Mouse (Mus musculus): ENCODE measurements around the gene Fam240b. TPM values are rescaled to one million over a fixed set of nuclear protein-coding genes. Genes with fewer than 3 reads are reported as not detected.

Gene Fam240b
- not detected in 2 replicates for polyA plus RNA-seq (2015; fragmentation: Nextera tagmentation; extraction: Ambion mirVana)

- no peak for ATAC-seq (ENCODE audit: insufficient number of reproducible peaks, low FRiP score, low TSS enrichment, low read depth)
Measured at GRCm38 (mm10) chr13:64497692-64498091, at the start of gene Fam240b. Gene Fam240b (minus strand): TSS chr13:64497792.

GRCm38 (mm10) chr13:64530139-64530538 is 32.5 kb upstream of the Fam240b start:
- H3K4me3 ChIP-seq: no peak overlapping the region
- 57% methylated on average over 5 of the region's 5 CpGs for WGBS
- no peaks in the 10 kb centered on the region for H3K36me3 ChIP-seq
- H3K4me2 ChIP-seq: no peak overlapping the region
- H3K9ac ChIP-seq: no peak overlapping the region
- no peak overlapping the region for H3K27ac ChIP-seq
- no peaks in the 10 kb centered on the region for H3K4me1 ChIP-seq
- ATAC-seq (ENCODE audit: insufficient number of reproducible peaks, low FRiP score, low TSS enrichment, low read depth): no peak
- no peaks in the 10 kb centered on the region for H3K27me3 ChIP-seq
- H3K9me3 ChIP-seq: no peaks in the 10 kb centered on the region

More at GRCm38 (mm10) chr13:64497692-64498091, at the start of gene Fam240b:
- 79% methylated on average over 6 of the region's 6 CpGs for WGBS
- H3K9ac ChIP-seq: no peak within 1 kb of the TSS
- H3K4me1 ChIP-seq: no peaks in the 10 kb centered on the region; the same call in 1 of the 2 replicates
- no peaks in the 10 kb centered on the region for H3K27me3 ChIP-seq
- no peak within 1 kb of the TSS for H3K27ac ChIP-seq
- no peaks in the 10 kb centered on the region for H3K9me3 ChIP-seq
- H3K36me3 ChIP-seq: no peaks in the 10 kb centered on the region
- no peak within 1 kb of the TSS for H3K4me2 ChIP-seq
- H3K4me3 ChIP-seq: no peak within 1 kb of the TSS

DNA sequence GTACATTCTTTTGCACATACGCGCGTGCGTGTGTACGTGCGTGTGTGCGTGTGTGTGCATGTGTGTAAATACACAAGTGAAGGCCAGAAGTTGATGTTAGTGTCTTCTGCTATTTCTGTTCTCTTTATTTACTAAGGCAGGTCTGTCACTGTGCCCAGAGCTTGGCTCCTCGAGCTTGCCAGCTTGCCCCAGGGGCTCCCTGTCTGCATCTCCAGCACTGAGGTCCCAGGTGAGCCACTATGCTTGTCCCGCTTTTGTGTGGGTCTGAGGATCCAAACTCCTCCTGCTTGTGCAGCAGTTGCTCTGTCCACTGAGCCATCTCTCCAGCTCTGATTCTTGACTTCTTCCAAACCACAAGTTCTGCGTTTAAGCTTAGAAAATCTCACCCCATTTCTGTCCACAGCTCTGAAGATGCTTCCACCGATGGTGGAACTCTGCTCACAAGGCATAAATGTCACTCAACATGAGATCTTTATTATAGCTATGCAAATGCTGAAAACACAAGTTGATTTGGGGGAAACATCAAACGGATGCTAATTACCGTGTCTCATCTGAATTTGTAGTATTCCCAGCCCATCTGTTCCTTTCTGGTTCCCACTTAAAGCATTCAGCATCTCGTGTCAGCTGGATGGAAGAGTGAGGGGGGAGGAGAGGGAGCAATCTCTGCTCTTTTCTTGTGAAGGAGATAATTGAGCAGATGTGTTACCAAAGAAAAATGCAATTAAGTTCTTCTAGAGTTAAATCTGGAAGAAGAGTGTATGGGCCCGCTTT is 29.1 kb upstream of the Fam240b start:
- Histone ChIP-seq H3K27ac (no peak overlapping the region), H3K4me3 (no peak overlapping the region), H3K36me3 (no peaks in the 10 kb centered on the region), H3K27me3 (no peaks in the 10 kb centered on the region), H3K9ac (no peak overlapping the region), H3K9me3 (no peaks in the 10 kb centered on the region), H3K4me1 (no peaks in the 10 kb centered on the region), H3K4me2 (no peak overlapping the region)
- ATAC-seq (ENCODE audit: insufficient number of reproducible peaks, low FRiP score, low TSS enrichment, low read depth): no peak
- WGBS: 77% methylated on average over 15 of the region's 15 CpGs

DNA sequence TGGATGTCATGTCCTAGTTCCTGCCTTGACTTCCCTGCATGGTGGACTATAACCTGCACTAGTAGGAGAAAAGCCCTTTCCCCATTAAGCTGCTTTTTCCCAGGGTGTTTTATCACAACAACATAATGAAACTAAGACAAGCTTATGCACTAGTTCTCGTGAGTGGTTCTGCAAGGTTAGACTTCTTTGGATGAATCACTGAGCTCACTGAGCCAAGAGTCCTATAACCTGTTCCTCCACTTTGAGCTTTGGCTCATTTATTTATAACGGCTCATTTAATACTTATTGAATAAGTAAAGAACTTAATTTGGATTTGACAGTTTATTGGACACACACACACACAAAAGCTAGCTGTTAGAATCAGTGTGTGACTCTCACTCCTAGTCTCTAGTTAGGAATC is 16.7 kb upstream of the Fam240b start:
- Histone ChIP-seq H3K4me3 (no peak overlapping the region), H3K36me3 (no peaks in the 10 kb centered on the region), H3K4me1 (no peaks in the 10 kb centered on the region), H3K27ac (no peak overlapping the region), H3K4me2 (no peak overlapping the region), H3K27me3 (no peaks in the 10 kb centered on the region), H3K9ac (no peak overlapping the region), H3K9me3 (no peaks in the 10 kb centered on the region)
- WGBS: 63% methylated on average over 2 of the region's 2 CpGs
- no peak for ATAC-seq (ENCODE audit: insufficient number of reproducible peaks, low FRiP score, low TSS enrichment, low read depth)

GRCm38 (mm10) chr13:64511616-64512015 is 14.0 kb upstream of the Fam240b start:
- no peak for ATAC-seq (ENCODE audit: insufficient number of reproducible peaks, low FRiP score, low TSS enrichment, low read depth)
- Histone ChIP-seq H3K36me3 (no peaks in the 10 kb centered on the region), H3K27me3 (no peaks in the 10 kb centered on the region), H3K27ac (no peak overlapping the region), H3K4me1 (no peaks in the 10 kb centered on the region), H3K9me3 (no peaks in the 10 kb centered on the region), H3K4me3 (no peak overlapping the region), H3K4me2 (no peak overlapping the region), H3K9ac (no peak overlapping the region)

DNA sequence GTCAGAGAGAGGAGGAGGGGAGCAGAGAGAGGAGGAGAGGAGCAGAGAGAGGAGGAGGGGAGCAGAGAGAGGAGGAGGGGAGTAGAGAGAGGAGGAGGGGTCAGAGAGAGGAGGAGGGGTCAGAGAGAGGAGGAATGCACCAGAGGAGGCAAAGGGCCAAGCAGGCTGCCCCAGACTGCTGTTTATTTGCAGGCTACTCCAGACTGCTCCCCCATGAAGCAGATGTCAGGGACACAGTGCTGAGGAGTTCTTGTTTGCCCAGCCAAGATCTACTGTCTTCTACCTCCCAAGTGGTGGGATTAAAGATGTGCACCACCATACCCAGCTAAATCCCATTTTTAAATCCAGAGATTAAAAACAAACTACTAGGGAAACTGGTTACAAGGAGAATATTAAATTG is 9.8 kb upstream of the Fam240b start:
- Histone ChIP-seq H3K4me3 (no peak overlapping the region), H3K4me1 (no peaks in the 10 kb centered on the region), H3K9me3 (no peaks in the 10 kb centered on the region), H3K9ac (no peak overlapping the region), H3K36me3 (no peaks in the 10 kb centered on the region), H3K27me3 (no peaks in the 10 kb centered on the region), H3K4me2 (no peak overlapping the region), H3K27ac (no peak overlapping the region)
- no peak for ATAC-seq (ENCODE audit: insufficient number of reproducible peaks, low FRiP score, low TSS enrichment, low read depth)

DNA sequence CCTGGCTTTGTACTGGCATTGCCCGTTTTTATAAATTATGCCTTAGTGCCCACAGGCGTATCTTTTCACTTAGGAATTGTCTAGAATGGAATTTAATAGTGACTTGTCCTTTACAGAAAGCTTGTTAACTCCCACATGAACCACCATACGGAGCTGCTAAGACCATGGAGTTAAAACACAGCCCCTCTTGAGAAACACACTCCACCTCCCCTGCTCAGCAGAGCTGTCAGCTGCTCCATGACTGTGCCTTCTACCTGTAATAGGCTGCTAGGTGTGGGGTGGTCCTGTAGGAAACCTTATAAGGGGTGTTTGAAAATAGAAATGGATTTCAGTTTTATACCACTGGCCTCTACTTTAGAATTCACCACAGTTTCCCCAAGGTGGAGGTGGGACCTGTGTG is 5.2 kb upstream of the Fam240b start:
- Histone ChIP-seq H3K27me3 (no peaks in the 10 kb centered on the region), H3K9me3 (no peaks in the 10 kb centered on the region), H3K36me3 (no peaks in the 10 kb centered on the region), H3K4me2 (no peak overlapping the region), H3K27ac (no peak overlapping the region), H3K4me3 (no peak overlapping the region), H3K9ac (no peak overlapping the region), H3K4me1 (no peaks in the 10 kb centered on the region)
- WGBS: 27% methylated on average over 3 of the region's 3 CpGs
- ATAC-seq (ENCODE audit: insufficient number of reproducible peaks, low FRiP score, low TSS enrichment, low read depth): no peak

DNA sequence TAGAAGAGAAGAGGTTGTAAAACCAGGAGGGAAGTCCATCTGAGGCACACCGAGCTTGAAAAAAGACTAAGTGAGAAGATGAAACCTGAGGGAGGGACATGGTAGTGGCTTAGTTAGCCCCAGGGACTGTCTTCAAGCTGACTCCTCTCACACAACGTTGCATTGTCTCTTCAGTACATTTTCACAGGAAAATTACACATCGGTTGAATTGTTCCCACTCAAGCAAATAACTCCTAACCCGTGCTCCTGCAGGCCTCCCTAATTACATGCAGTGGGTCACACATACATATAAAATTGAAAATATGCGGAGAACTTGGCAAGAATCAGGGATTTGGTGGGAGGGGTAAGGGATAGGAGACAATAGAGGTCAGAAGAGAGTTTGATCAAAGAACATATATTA is 4.0 kb downstream of the Fam240b start:
- Histone ChIP-seq H3K4me3 (no peak overlapping the region), H3K27ac (no peak overlapping the region), H3K9me3 (no peaks in the 10 kb centered on the region), H3K27me3 (no peaks in the 10 kb centered on the region), H3K9ac (no peak overlapping the region), H3K36me3 (no peaks in the 10 kb centered on the region), H3K4me2 (no peak overlapping the region), H3K4me1 (peaks cover 4% of the 10 kb centered on the region; the same call in 1 of the 2 replicates)
- 35% methylated on average over 5 of the region's 5 CpGs for WGBS
- no peak for ATAC-seq (ENCODE audit: insufficient number of reproducible peaks, low FRiP score, low TSS enrichment, low read depth)

DNA sequence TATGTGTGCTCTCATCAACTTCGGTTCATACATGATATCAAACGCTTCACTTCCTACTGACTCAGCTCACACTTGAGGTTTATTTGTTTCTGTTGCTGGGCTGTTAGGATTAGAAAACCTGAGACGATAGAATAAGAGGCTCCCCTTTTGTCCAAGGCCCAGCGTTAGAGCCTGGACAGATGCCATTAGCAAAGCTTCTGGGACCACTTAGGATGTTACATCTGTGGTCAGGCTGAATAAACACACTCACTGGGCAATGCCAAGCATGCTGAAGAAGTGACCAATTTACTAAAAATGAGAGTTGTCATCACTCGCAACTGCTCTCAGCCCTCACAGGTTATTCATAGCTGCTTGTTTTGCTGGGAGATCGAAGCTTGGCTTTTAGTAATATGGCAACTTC is 7.7 kb downstream of the Fam240b start:
- no peak overlapping the region for H3K4me2 ChIP-seq
- no peak for ATAC-seq (ENCODE audit: insufficient number of reproducible peaks, low FRiP score, low TSS enrichment, low read depth)
- no peak overlapping the region for H3K4me3 ChIP-seq
- H3K9ac ChIP-seq: no peak overlapping the region
- H3K4me1 ChIP-seq: peaks cover 4% of the 10 kb centered on the region; the same call in 1 of the 2 replicates
- H3K36me3 ChIP-seq: no peaks in the 10 kb centered on the region
- H3K27ac ChIP-seq: no peak overlapping the region
- 74% methylated on average over 6 of the region's 6 CpGs for WGBS
- H3K27me3 ChIP-seq: no peaks in the 10 kb centered on the region
- H3K9me3 ChIP-seq: no peaks in the 10 kb centered on the region

GRCm38 (mm10) chr13:64479960-64480359 is 17.6 kb downstream of the Fam240b start:
- H3K9me3 ChIP-seq: no peaks in the 10 kb centered on the region
- H3K9ac ChIP-seq: no peak overlapping the region
- H3K36me3 ChIP-seq: no peaks in the 10 kb centered on the region
- H3K4me2 ChIP-seq: no peak overlapping the region
- no peak overlapping the region for H3K4me3 ChIP-seq
- no peaks in the 10 kb centered on the region for H3K4me1 ChIP-seq
- no peak for ATAC-seq (ENCODE audit: insufficient number of reproducible peaks, low FRiP score, low TSS enrichment, low read depth)
- 69% methylated on average over 3 of the region's 3 CpGs for WGBS
- no peak overlapping the region for H3K27ac ChIP-seq
- no peaks in the 10 kb centered on the region for H3K27me3 ChIP-seq

- no peak for ATAC-seq (ENCODE audit: insufficient number of reproducible peaks, low FRiP score, low TSS enrichment, low read depth)
- Histone ChIP-seq H3K36me3 (no peaks in the 10 kb centered on the region), H3K4me3 (no peak overlapping the region), H3K4me2 (no peak overlapping the region), H3K9me3 (no peaks in the 10 kb centered on the region), H3K9ac (no peak overlapping the region), H3K27ac (no peak overlapping the region), H3K27me3 (no peaks in the 10 kb centered on the region), H3K4me1 (no peaks in the 10 kb centered on the region)
- 59% methylated on average over 4 of the region's 4 CpGs for WGBS
Measured at GRCm38 (mm10) chr13:64477968-64478367, 19.6 kb downstream of the Fam240b start.

DNA sequence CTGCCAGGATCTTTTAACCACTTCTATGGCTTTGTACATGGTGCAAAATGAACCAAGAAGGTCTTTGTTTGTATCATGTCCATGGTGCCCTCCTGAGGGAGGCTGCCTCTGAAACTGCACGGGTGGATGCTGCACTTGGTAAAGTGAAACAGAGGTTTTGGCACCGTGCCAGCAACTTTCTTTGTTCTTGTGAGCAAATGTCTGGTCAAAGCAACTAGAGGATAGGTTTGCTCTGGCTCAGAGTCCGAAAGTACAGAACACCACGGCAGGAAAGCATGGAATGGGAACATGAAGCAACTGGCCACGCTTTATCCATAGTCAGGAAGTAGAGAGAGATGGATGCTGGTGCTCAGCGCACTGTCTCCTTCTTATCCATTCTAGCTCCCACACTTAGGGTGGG is 29.7 kb downstream of the Fam240b start:
- WGBS: 50% methylated on average over 6 of the region's 6 CpGs
- Histone ChIP-seq H3K9ac (no peak overlapping the region), H3K27ac (no peak overlapping the region), H3K27me3 (no peaks in the 10 kb centered on the region), H3K36me3 (no peaks in the 10 kb centered on the region), H3K4me2 (no peak overlapping the region), H3K9me3 (no peaks in the 10 kb centered on the region), H3K4me1 (no peaks in the 10 kb centered on the region), H3K4me3 (no peak overlapping the region)
- no peak for ATAC-seq (ENCODE audit: insufficient number of reproducible peaks, low FRiP score, low TSS enrichment, low read depth)

- 67% methylated on average over 9 of the region's 9 CpGs for WGBS
- H3K9ac ChIP-seq: no peak overlapping the region
- H3K36me3 ChIP-seq: no peaks in the 10 kb centered on the region
- H3K27me3 ChIP-seq: no peaks in the 10 kb centered on the region
- H3K4me1 ChIP-seq: no peaks in the 10 kb centered on the region
- no peak overlapping the region for H3K4me2 ChIP-seq
- no peak overlapping the region for H3K4me3 ChIP-seq
- ATAC-seq (ENCODE audit: insufficient number of reproducible peaks, low FRiP score, low TSS enrichment, low read depth): no peak
- no peak overlapping the region for H3K27ac ChIP-seq
- no peaks in the 10 kb centered on the region for H3K9me3 ChIP-seq
Measured at GRCm38 (mm10) chr13:64465166-64465565, 32.4 kb downstream of the Fam240b start.

All from limb, embryonic 15.5 days (tissue).